Mouse (Mus musculus): ENCODE measurements around the gene Mus81.

Gene Mus81

DNA sequence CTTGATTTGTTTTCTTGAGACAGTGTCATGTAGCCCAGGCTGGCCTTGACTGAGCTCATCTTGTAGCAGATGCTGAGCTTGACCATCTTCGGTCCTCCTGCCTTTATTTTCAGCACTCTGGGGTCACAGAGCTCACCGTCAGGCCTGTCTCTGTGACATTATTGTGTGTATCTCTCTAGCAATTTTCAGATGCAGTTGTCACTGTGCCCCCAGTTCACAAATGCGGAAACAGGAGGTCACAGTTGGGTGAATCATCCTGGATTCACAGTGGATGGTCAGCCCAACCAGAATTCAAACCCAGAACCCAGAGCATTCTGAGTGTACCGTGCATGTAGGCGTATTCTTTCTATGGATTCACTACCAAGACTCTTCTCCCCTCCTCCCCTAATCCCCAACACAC is 42.5 kb downstream of the Mus81 start:
- DNase-seq (ENCODE audit: low spot score) = no peak

DNA sequence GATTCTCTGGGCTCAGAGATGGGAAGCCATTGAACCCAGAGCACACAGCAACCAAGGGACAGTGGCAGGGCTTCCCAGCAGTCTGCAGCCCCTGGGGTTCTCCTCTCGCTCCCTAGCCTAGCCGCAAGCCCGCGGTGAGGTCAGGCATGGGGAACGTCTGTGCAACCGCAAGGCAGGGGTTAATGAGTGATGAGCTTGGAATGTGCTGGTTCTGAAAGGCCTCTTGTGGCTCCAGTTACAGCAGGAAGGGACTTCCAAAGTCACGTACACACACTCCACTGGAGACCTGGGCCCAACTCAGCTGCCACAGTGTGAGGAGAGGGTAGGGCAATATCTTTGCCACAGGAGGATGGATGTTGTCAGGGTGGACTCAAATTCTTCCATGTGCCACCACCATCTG is 43.2 kb downstream of the Mus81 start:
- no peak for DNase-seq (ENCODE audit: low spot score)

DNA sequence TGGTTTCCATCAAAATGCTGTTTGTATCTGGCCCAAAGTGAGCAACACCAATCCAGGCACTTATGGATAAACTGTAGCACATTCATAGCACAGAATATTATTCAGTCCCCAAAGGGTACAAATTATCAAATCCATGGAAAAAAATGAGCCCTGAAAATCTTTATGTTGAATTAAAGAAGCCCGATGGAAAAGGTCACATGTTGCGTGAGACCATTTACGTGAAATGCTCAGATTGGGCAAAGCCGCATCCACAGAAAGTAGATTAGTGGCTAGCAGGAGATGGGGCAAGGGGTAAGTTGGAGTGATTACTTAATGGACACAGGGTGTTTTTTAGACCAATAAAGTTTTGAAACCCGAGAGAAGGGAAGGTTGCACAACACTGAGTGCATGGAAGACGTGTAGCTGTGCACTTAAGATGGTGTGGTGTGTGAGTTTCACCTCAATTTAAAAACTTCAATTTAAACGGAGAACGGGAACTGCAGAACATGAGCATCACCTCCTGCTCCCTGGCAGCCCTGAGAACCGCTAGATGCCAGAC is 43.8 kb downstream of the Mus81 start:
- no peak for DNase-seq (ENCODE audit: low spot score)

DNA sequence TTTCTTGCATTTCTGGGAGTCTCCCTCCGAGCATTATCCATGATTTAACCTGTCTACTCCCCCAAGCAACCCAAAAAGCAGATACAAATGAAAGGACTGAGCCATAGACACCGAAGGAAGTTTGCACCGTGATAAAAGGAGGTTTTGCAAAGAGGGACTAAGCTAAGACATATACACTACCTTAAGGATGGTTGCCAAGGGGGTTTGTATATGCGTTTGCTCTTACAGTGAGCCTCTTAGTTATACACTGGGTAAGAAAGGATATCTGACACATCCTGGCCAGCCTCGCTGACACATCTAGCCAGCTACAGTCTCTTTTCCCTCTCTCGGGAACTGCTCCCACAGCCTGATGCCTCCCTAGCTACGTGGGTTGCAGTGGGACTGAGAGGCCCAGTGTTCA is 54.3 kb downstream of the Mus81 start:
- DNase-seq (ENCODE audit: low spot score) = no peak

DNA sequence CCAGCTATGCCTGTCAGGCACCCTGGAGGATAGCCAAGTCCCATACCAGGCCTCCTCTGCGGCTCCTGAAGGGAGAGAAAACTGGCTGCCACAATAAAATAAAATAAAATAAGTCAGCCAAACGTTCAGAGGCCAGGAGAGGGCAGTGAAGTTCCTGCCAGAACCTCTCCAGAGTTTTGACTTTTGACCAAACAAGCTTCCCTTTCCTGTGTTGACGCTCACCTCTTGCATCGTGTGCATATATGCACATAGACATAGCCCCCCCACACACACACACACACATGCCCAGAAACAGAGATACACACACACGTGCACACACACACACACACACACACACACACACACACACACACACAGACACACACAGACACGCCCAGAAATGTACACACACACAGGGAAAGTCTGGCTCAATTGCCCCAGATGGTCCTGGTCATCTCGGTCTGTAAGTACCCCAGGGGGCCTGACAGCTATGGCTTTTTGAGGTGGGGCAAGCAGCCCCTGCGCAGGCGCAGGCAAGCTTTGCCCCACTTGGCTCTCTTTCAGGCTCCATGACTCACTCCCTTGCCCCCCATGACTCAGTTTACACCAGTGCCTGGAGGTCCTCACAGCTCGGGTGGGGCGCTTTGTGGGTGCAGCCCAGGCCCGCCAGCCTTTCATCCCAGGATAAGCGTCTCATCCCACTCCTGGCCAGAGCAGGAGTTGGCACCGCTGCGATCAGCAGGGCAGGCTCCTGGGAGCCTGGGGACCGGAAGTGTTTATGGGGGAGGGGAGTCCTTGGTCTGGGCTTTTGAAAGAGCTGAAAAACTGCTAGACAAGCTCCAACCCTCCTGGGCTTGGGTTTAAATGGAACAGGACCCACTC is 55.0 kb downstream of the Mus81 start:
- DNase-seq (ENCODE audit: low spot score) = no peak
